Mouse (Mus musculus): Measurements from ENCODE around the gene Tmem160. TPM values are rescaled to one million over a fixed set of nuclear protein-coding genes. Genes with fewer than 3 reads are reported as not detected.

Tmem160 gene
- 10 to 100 TPM; 23.2 to 28.7 TPM for total RNA-seq (2021)
- long read RNA-seq, experiment 1, transcript Tmem160-201 (3 exons, 815 nt) = major isoform, 26 of 47 reads
- long read RNA-seq, experiment 1, partial matches to known transcripts = 19 of 47 reads
- long read RNA-seq, experiment 1, other reads (novel, unspliced or antisense) = 1 of 47 reads
- long read RNA-seq, experiment 2, transcript Tmem160-201 (3 exons, 815 nt) = major isoform, 42 of 67 reads
- long read RNA-seq, experiment 2, partial matches to known transcripts = 25 of 67 reads
- long read RNA-seq, experiment 2, other reads (novel, unspliced or antisense) = 0 of 67 reads

- intact Hi-C loops (cut with DNase I; ENCODE audit: low total_unique reads) = no loop called here
- peak; percentile 89 for DNase-seq
Measured at GRCm38 (mm10) chr7:16452587-16453073, at the start of gene Tmem160. TSS of gene Tmem160 (plus strand) at chr7:16452779.

GRCm38 (mm10) chr7:16402968-16403948, 49.3 kb upstream of the Tmem160 start:
- no peak for DNase-seq
- intact Hi-C loops (cut with DNase I; ENCODE audit: low total_unique reads) = no loop called here

- intact Hi-C loops (cut with DNase I; ENCODE audit: low total_unique reads) = no loop called here
- peak; percentile 17 for DNase-seq
Measured at GRCm38 (mm10) chr7:16404315-16405072, 48.1 kb upstream of the Tmem160 start.

- DNase-seq = peak; percentile 46
- intact Hi-C loops (cut with DNase I; ENCODE audit: low total_unique reads) = no loop called here
Measured at GRCm38 (mm10) chr7:16405073-16405455, 47.5 kb upstream of the Tmem160 start.

GRCm38 (mm10) chr7:16405516-16406351, 46.8 kb upstream of the Tmem160 start:
- intact Hi-C loops (cut with DNase I; ENCODE audit: low total_unique reads) = no loop called here

GRCm38 (mm10) chr7:16406978-16407377, 45.6 kb upstream of the Tmem160 start:
- DNase-seq = no peak
- intact Hi-C loops (cut with DNase I; ENCODE audit: low total_unique reads) = no loop called here

More at GRCm38 (mm10) chr7:16405516-16406351, 46.8 kb upstream of the Tmem160 start:
- peak; percentile 72 for DNase-seq

GRCm38 (mm10) chr7:16411100-16411499, 41.5 kb upstream of the Tmem160 start:
- no peak for DNase-seq
- intact Hi-C loops (cut with DNase I; ENCODE audit: low total_unique reads) = no loop called here

- no peak for DNase-seq
- intact Hi-C loops (cut with DNase I; ENCODE audit: low total_unique reads) = no loop called here
Measured at GRCm38 (mm10) chr7:16412220-16412896, 40.2 kb upstream of the Tmem160 start.

- no peak for DNase-seq
- intact Hi-C loops (cut with DNase I; ENCODE audit: low total_unique reads) = no loop called here
Measured at GRCm38 (mm10) chr7:16412930-16413329, 39.6 kb upstream of the Tmem160 start.

- intact Hi-C loops (cut with DNase I; ENCODE audit: low total_unique reads) = no loop called here
- DNase-seq = no peak
Measured at GRCm38 (mm10) chr7:16415426-16415825, 37.2 kb upstream of the Tmem160 start.

GRCm38 (mm10) chr7:16417141-16417771, 35.3 kb upstream of the Tmem160 start:
- peak; percentile 46 for DNase-seq
- intact Hi-C loops (cut with DNase I; ENCODE audit: low total_unique reads) = no loop called here

GRCm38 (mm10) chr7:16418713-16419112, 33.9 kb upstream of the Tmem160 start:
- intact Hi-C loops (cut with DNase I; ENCODE audit: low total_unique reads) = no loop called here
- no peak for DNase-seq

- DNase-seq = no peak
- intact Hi-C loops (cut with DNase I; ENCODE audit: low total_unique reads) = no loop called here
Measured at GRCm38 (mm10) chr7:16420493-16421118, 32.0 kb upstream of the Tmem160 start.

- intact Hi-C loops (cut with DNase I; ENCODE audit: low total_unique reads) = no loop called here
- no peak for DNase-seq
Measured at GRCm38 (mm10) chr7:16422222-16422856, 30.2 kb upstream of the Tmem160 start.

- intact Hi-C loops (cut with DNase I; ENCODE audit: low total_unique reads) = no loop called here
- no peak for DNase-seq
Measured at GRCm38 (mm10) chr7:16423731-16424130, 28.8 kb upstream of the Tmem160 start.

- intact Hi-C loops (cut with DNase I; ENCODE audit: low total_unique reads) = loop anchor here (5.0 kb wide), 1 partner anchor 48 kb away; no protein-coding TSS in a partner anchor
Measured at GRCm38 (mm10) chr7:16425721-16426120, 26.9 kb upstream of the Tmem160 start.

More at GRCm38 (mm10) chr7:16425721-16426120, 26.9 kb upstream of the Tmem160 start:
- DNase-seq = no peak

All from gastrocnemius, postnatal 14 days (tissue).